Mouse (Mus musculus) intestine, embryonic 14.5 days (tissue): Measurements from ENCODE around the gene Spin2-ps6. TPM values are rescaled to one million over a fixed set of nuclear protein-coding genes. Genes with fewer than 3 reads are reported as not detected.
"Not testable (repeated sequence)": the region's sequence is repeated elsewhere in the genome, so short reads cannot be mapped to it uniquely, and the experiment has no call there.

Experiments used
- ATAC-seq: fragments of 200-750 bp; cut with Nextera tagmentation; replicated peaks from 2 replicates; pipeline ENCODE4 v1.8.0; 2017; ENCODE audit warnings: low read depth, moderate number of reproducible peaks, moderate TSS enrichment, moderate library complexity; ENCODE audit not compliant: low FRiP score, low TSS enrichment
- DNase-seq: peaks from one replicate; pipeline ENCODE4 v3.0.0-alpha.2; 2018; ENCODE audit warnings: low spot score
- H3K27ac ChIP-seq: fragments of 300-500 bp; sonication (generic); 2 replicates; pipeline ENCODE4 v1.5.1; 2014; ENCODE audit warnings: low read depth, mild to moderate bottlenecking, control low read depth
- H3K27me3 ChIP-seq: fragments of 300-500 bp; sonication (generic); replicated peaks from 2 replicates; pipeline ENCODE4 v1.6.1; 2014; ENCODE audit warnings: low read length, control low read depth; ENCODE audit not compliant: control insufficient read depth, insufficient read depth
- H3K36me3 ChIP-seq: fragments of 300-500 bp; sonication (generic); 2 replicates; pipeline ENCODE4 v1.6.1; 2014; ENCODE audit warnings: low read length, control low read depth; ENCODE audit not compliant: control insufficient read depth, insufficient read depth
- H3K4me1 ChIP-seq: fragments of 300-500 bp; sonication (generic); replicated peaks from 2 replicates; pipeline ENCODE4 v1.6.1; 2014; ENCODE audit warnings: low read length, control low read depth, mixed read lengths; ENCODE audit not compliant: control insufficient read depth, insufficient read depth
- H3K4me2 ChIP-seq: fragments of 300-500 bp; sonication (generic); 2 replicates; pipeline ENCODE4 v1.6.1; 2014; ENCODE audit warnings: low read length
- H3K4me3 ChIP-seq: fragments of 300-500 bp; sonication (generic); 2 replicates; pipeline ENCODE4 v1.5.1; 2014; ENCODE audit warnings: low read depth, low read length, control low read depth, mixed read lengths
- H3K9ac ChIP-seq: fragments of 300-500 bp; sonication (generic); 2 replicates; pipeline ENCODE4 v1.6.1; 2014; ENCODE audit warnings: mild to moderate bottlenecking, low read length
- H3K9me3 ChIP-seq: fragments of 300-500 bp; sonication (generic); 2 replicates; pipeline ENCODE4 v1.6.1; 2016; ENCODE audit warnings: low read length, control low read depth; ENCODE audit not compliant: control insufficient read depth
- WGBS: fragments of 180-500 bp; shearing (Covaris S2); extraction: QIAGEN DNeasy Blood & Tissue Kit; methylation state at CpG from one replicate; pipeline ENCODE4 v1.1.7; 2014; 5-methylcytosine and 5-hydroxymethylcytosine counted together
- polyA plus RNA-seq: library from polyadenylated mRNA; unstranded; fragments of >200 nt; fragmentation: Nextera tagmentation; extraction: Ambion mirVana; gene quantifications from 2 replicates; pipeline ENCODE4 v1.2.1, GENCODE M21; 2014

Gene Spin2-ps6
- not detected in 2 replicates for polyA plus RNA-seq

- H3K27ac ChIP-seq, H3K27me3 ChIP-seq, H3K9me3 ChIP-seq, ATAC-seq, H3K4me3 ChIP-seq, DNase-seq, H3K9ac ChIP-seq, H3K4me2 ChIP-seq, H3K36me3 ChIP-seq, H3K4me1 ChIP-seq: not testable (repeated sequence)
- 83% methylated on average over 1 of the region's 3 CpGs for WGBS
Measured at GRCm38 (mm10) chrX:33234569-33234968, at the start of gene Spin2-ps6. Gene Spin2-ps6 (plus strand): TSS chrX:33234869.

Other genes with a start within 250 kb of the Spin2-ps6 start
- not detected in 2 replicates for gene Btbd35f12, start 78.5 kb downstream of the Spin2-ps6 start, polyA plus RNA-seq